Mouse (Mus musculus): ENCODE results near the gene Plekho2. TPM values are rescaled to one million over a fixed set of nuclear protein-coding genes. Genes with fewer than 3 reads are reported as not detected.

Gene Plekho2
- polyA plus RNA-seq, 1 experiment from 2014 or later = 24.4 TPM

- no peak overlapping the region for H3K4me2 ChIP-seq (ENCODE audit: low read depth, low read length)
- H3K4me1 ChIP-seq (replicated peaks; ENCODE audit: control insufficient read depth, insufficient read depth, low read length) = no peaks in the 10 kb centered on the region; the same call in 1 of the 2 replicates
- H3K9ac ChIP-seq (ENCODE audit: low read length) = no peak overlapping the region
- no peaks in the 10 kb centered on the region for H3K36me3 ChIP-seq (ENCODE audit: control insufficient read depth, insufficient read depth, low read length)
- H3K9me3 ChIP-seq (ENCODE audit: control insufficient read depth, low read length) = no peaks in the 10 kb centered on the region
- ATAC-seq (ENCODE audit: low read depth) = no peak
- no peak overlapping the region for H3K4me3 ChIP-seq (ENCODE audit: low read length)
- no peak overlapping the region for H3K27ac ChIP-seq (ENCODE audit: low read length)
- WGBS = 21% methylated on average over 7 of the region's 7 CpGs
- no peaks in the 10 kb centered on the region for H3K27me3 ChIP-seq (ENCODE audit: control insufficient read depth, insufficient read depth, low read depth, low read length)
Observed at GRCm38 (mm10) chr9:65508449-65508848, 71.4 kb downstream of the Plekho2 start.

- Histone ChIP-seq H3K27ac (ENCODE audit: low read length) (no peak overlapping the region), H3K4me3 (ENCODE audit: low read length) (no peak overlapping the region), H3K4me1 (replicated peaks; ENCODE audit: control insufficient read depth, insufficient read depth, low read length) (peaks cover 12% of the 10 kb centered on the region; the same call in 1 of the 2 replicates), H3K9ac (ENCODE audit: low read length) (no peak overlapping the region), H3K27me3 (ENCODE audit: control insufficient read depth, insufficient read depth, low read depth, low read length) (no peaks in the 10 kb centered on the region), H3K9me3 (ENCODE audit: control insufficient read depth, low read length) (no peaks in the 10 kb centered on the region), H3K36me3 (ENCODE audit: control insufficient read depth, insufficient read depth, low read length) (no peaks in the 10 kb centered on the region), H3K4me2 (ENCODE audit: low read depth, low read length) (no peak overlapping the region)
- peak; percentile 80 for ATAC-seq (ENCODE audit: low read depth)
- 50% methylated on average over 21 of the region's 21 CpGs for WGBS
Observed at GRCm38 (mm10) chr9:65502721-65503505, 76.9 kb downstream of the Plekho2 start.

Other genes starting within 250 kb of the Plekho2 start
- 3.9 and 4.9 TPM in 2 replicates for gene Pdcd7, start 233.9 kb downstream of the Plekho2 start, polyA plus RNA-seq (2015; fragmentation: Nextera tagmentation; extraction: Ambion mirVana)
- 0.35 TPM in 1 of 2 replicates, not detected in the other for gene Ubap1l, start 219.0 kb downstream of the Plekho2 start, polyA plus RNA-seq (2015; fragmentation: Nextera tagmentation; extraction: Ambion mirVana)
- gene Kbtbd13, start 188.4 kb downstream of the Plekho2 start, polyA plus RNA-seq (2015; fragmentation: Nextera tagmentation; extraction: Ambion mirVana) = 4.7 and 4.8 TPM in 2 replicates
- 53.8 and 55.8 TPM in 2 replicates for gene Rasl12, start 181.5 kb downstream of the Plekho2 start, polyA plus RNA-seq (2015; fragmentation: Nextera tagmentation; extraction: Ambion mirVana)
- gene Slc51b, start 157.1 kb downstream of the Plekho2 start, polyA plus RNA-seq (2015; fragmentation: Nextera tagmentation; extraction: Ambion mirVana) = not detected in 2 replicates
- gene Mtfmt, start 144.3 kb downstream of the Plekho2 start, polyA plus RNA-seq (2015; fragmentation: Nextera tagmentation; extraction: Ambion mirVana) = 20.1 and 22.2 TPM in 2 replicates
- 98.9 and 99.2 TPM in 2 replicates for gene Spg21, start 119.1 kb downstream of the Plekho2 start, polyA plus RNA-seq (2015; fragmentation: Nextera tagmentation; extraction: Ambion mirVana)
- not detected in 2 replicates for gene Ankdd1a, start 59.8 kb downstream of the Plekho2 start, polyA plus RNA-seq (2015; fragmentation: Nextera tagmentation; extraction: Ambion mirVana)
- 16.1 and 17.0 TPM in 2 replicates for gene Pif1, start 7.1 kb upstream of the Plekho2 start, polyA plus RNA-seq (2015; fragmentation: Nextera tagmentation; extraction: Ambion mirVana)
- gene Rbpms2, start 49.6 kb upstream of the Plekho2 start, polyA plus RNA-seq (2015; fragmentation: Nextera tagmentation; extraction: Ambion mirVana) = 10.8 and 14.1 TPM in 2 replicates
- gene Oaz2, start 88.0 kb upstream of the Plekho2 start, polyA plus RNA-seq (2015; fragmentation: Nextera tagmentation; extraction: Ambion mirVana) = 455 and 472 TPM in 2 replicates
- 4.5 and 4.7 TPM in 2 replicates for gene Zfp609, start 247.5 kb upstream of the Plekho2 start, polyA plus RNA-seq (2015; fragmentation: Nextera tagmentation; extraction: Ambion mirVana)

All from lung, embryonic 16.5 days (tissue).